Mouse (Mus musculus): ENCODE results near the gene Ints12. TPM values are rescaled to one million over a fixed set of nuclear protein-coding genes. Genes with fewer than 3 reads are reported as not detected.

Gene Ints12
- 21.0 TPM in 2 replicates for polyA plus RNA-seq (2014; fragmentation: Nextera tagmentation; extraction: Ambion mirVana)

- peak within 1 kb of the TSS; percentile 97 for H3K27ac ChIP-seq (ENCODE audit: low read depth, low read length)
- H3K9me3 ChIP-seq (replicated peaks; ENCODE audit: control insufficient read depth, low read length) = no peaks in the 10 kb centered on the region
- peaks cover 8% of the 10 kb centered on the region; the same call in 1 of the 2 replicates for H3K4me1 ChIP-seq (ENCODE audit: control insufficient read depth, insufficient read depth, low read length)
- peak within 1 kb of the TSS; percentile 63 for H3K4me2 ChIP-seq (ENCODE audit: low read length)
- DNase-seq (ENCODE audit: low spot score) (peak; percentile 98), ATAC-seq (peak; percentile 98)
- no peaks in the 10 kb centered on the region for H3K27me3 ChIP-seq (replicated peaks; ENCODE audit: control insufficient read depth, insufficient read depth, low read length)
- peak within 1 kb of the TSS; percentile 98 for H3K4me3 ChIP-seq (ENCODE audit: low read depth, low read length)
- WGBS = under 1% methylated on average over 52 of the region's 53 CpGs
- H3K9ac ChIP-seq (ENCODE audit: low read length) = peak within 1 kb of the TSS; percentile 95
- H3K36me3 ChIP-seq (ENCODE audit: control insufficient read depth, insufficient read depth, low read length) = peaks cover 2% of the 10 kb centered on the region; the same call in 1 of the 2 replicates
Observed at GRCm38 (mm10) chr3:133091664-133092273, at the start of gene Ints12, which contains the start of gene Gstcd. Gene Ints12, plus strand, starts transcription at chr3:133091840. Gene Gstcd, minus strand, starts transcription at chr3:133092033.

- ATAC-seq (peak; percentile 83), DNase-seq (ENCODE audit: low spot score) (peak; percentile 79)
- Histone ChIP-seq H3K9me3 (replicated peaks; ENCODE audit: control insufficient read depth, low read length) (no peaks in the 10 kb centered on the region), H3K9ac (ENCODE audit: low read length) (no peak overlapping the region), H3K4me1 (ENCODE audit: control insufficient read depth, insufficient read depth, low read length) (no peaks in the 10 kb centered on the region), H3K36me3 (ENCODE audit: control insufficient read depth, insufficient read depth, low read length) (peaks cover 3% of the 10 kb centered on the region; the same call in 1 of the 2 replicates), H3K4me3 (ENCODE audit: low read depth, low read length) (no peak overlapping the region), H3K4me2 (ENCODE audit: low read length) (no peak overlapping the region), H3K27ac (ENCODE audit: low read depth, low read length) (no peak overlapping the region), H3K27me3 (replicated peaks; ENCODE audit: control insufficient read depth, insufficient read depth, low read length) (no peaks in the 10 kb centered on the region)
- 4% methylated on average over 2 of the region's 2 CpGs for whole genome bisulfite sequencing
Observed at GRCm38 (mm10) chr3:133052068-133052467, 39.6 kb upstream of the Ints12 start.

GRCm38 (mm10) chr3:133075560-133075959 lies 16.1 kb upstream of the Ints12 start:
- Histone ChIP-seq H3K27ac (ENCODE audit: low read depth, low read length) (no peak overlapping the region), H3K9me3 (replicated peaks; ENCODE audit: control insufficient read depth, low read length) (no peaks in the 10 kb centered on the region), H3K27me3 (replicated peaks; ENCODE audit: control insufficient read depth, insufficient read depth, low read length) (no peaks in the 10 kb centered on the region), H3K4me1 (ENCODE audit: control insufficient read depth, insufficient read depth, low read length) (no peaks in the 10 kb centered on the region), H3K36me3 (ENCODE audit: control insufficient read depth, insufficient read depth, low read length) (peaks cover 16% of the 10 kb centered on the region), H3K4me3 (ENCODE audit: low read depth, low read length) (no peak overlapping the region), H3K9ac (ENCODE audit: low read length) (no peak overlapping the region), H3K4me2 (ENCODE audit: low read length) (no peak overlapping the region)
- ATAC-seq (no peak), DNase-seq (ENCODE audit: low spot score) (no peak)
- 97% methylated on average over 10 of the region's 10 CpGs for WGBS

- Histone ChIP-seq H3K4me3 (ENCODE audit: low read depth, low read length) (no peak overlapping the region), H3K4me2 (ENCODE audit: low read length) (no peak overlapping the region), H3K9me3 (replicated peaks; ENCODE audit: control insufficient read depth, low read length) (no peaks in the 10 kb centered on the region), H3K4me1 (ENCODE audit: control insufficient read depth, insufficient read depth, low read length) (no peaks in the 10 kb centered on the region), H3K27me3 (replicated peaks; ENCODE audit: control insufficient read depth, insufficient read depth, low read length) (no peaks in the 10 kb centered on the region), H3K27ac (ENCODE audit: low read depth, low read length) (no peak overlapping the region), H3K9ac (ENCODE audit: low read length) (no peak overlapping the region), H3K36me3 (ENCODE audit: control insufficient read depth, insufficient read depth, low read length) (peaks cover 42% of the 10 kb centered on the region)
- WGBS = 89% methylated on average over 5 of the region's 5 CpGs
- ATAC-seq = no peak
- no peak for DNase-seq (ENCODE audit: low spot score)
Observed at GRCm38 (mm10) chr3:133082736-133083135, 8.9 kb upstream of the Ints12 start.

GRCm38 (mm10) chr3:133085858-133086257 lies 5.8 kb upstream of the Ints12 start:
- DNase-seq (ENCODE audit: low spot score) = peak; percentile 85
- no peak overlapping the region for H3K9ac ChIP-seq (ENCODE audit: low read length)
- no peaks in the 10 kb centered on the region for H3K9me3 ChIP-seq (replicated peaks; ENCODE audit: control insufficient read depth, low read length)

GRCm38 (mm10) chr3:133090247-133091120 lies 1.2 kb upstream of the Ints12 start:
- H3K27ac ChIP-seq (ENCODE audit: low read depth, low read length) = peak overlapping the region; percentile 97; the same call in 1 of the 2 replicates
- no peaks in the 10 kb centered on the region for H3K36me3 ChIP-seq (ENCODE audit: control insufficient read depth, insufficient read depth, low read length)
- peak overlapping the region; percentile 63 for H3K4me2 ChIP-seq (ENCODE audit: low read length)
- H3K4me1 ChIP-seq (ENCODE audit: control insufficient read depth, insufficient read depth, low read length) = peaks cover 8% of the 10 kb centered on the region; the same call in 1 of the 2 replicates
- WGBS = 5% methylated on average over 11 of the region's 11 CpGs
- DNase-seq (ENCODE audit: low spot score) (no peak), ATAC-seq (no peak)
- H3K4me3 ChIP-seq (ENCODE audit: low read depth, low read length) = peak overlapping the region; percentile 98
- no peaks in the 10 kb centered on the region for H3K27me3 ChIP-seq (replicated peaks; ENCODE audit: control insufficient read depth, insufficient read depth, low read length)
- no peaks in the 10 kb centered on the region for H3K9me3 ChIP-seq (replicated peaks; ENCODE audit: control insufficient read depth, low read length)
- H3K9ac ChIP-seq (ENCODE audit: low read length) = peak overlapping the region; percentile 95

More at GRCm38 (mm10) chr3:133085858-133086257, 5.8 kb upstream of the Ints12 start:
- ATAC-seq = peak; percentile 81
- WGBS = 73% methylated on average over 3 of the region's 3 CpGs
- Histone ChIP-seq H3K4me1 (ENCODE audit: control insufficient read depth, insufficient read depth, low read length) (0 out of 2 replicates have a peak, but pooled peaks cover 2% of the 10 kb centered on the region), H3K27ac (ENCODE audit: low read depth, low read length) (no peak overlapping the region), H3K4me3 (ENCODE audit: low read depth, low read length) (no peak overlapping the region), H3K36me3 (ENCODE audit: control insufficient read depth, insufficient read depth, low read length) (peaks cover 33% of the 10 kb centered on the region), H3K27me3 (replicated peaks; ENCODE audit: control insufficient read depth, insufficient read depth, low read length) (no peaks in the 10 kb centered on the region), H3K4me2 (ENCODE audit: low read length) (no peak overlapping the region)

- ATAC-seq (peak; percentile 83), DNase-seq (ENCODE audit: low spot score) (peak; percentile 48)
- Histone ChIP-seq H3K4me2 (ENCODE audit: low read length) (peak overlapping the region; percentile 63), H3K27ac (ENCODE audit: low read depth, low read length) (peak overlapping the region; percentile 97), H3K9me3 (replicated peaks; ENCODE audit: control insufficient read depth, low read length) (no peaks in the 10 kb centered on the region), H3K9ac (ENCODE audit: low read length) (peak overlapping the region; percentile 95), H3K36me3 (ENCODE audit: control insufficient read depth, insufficient read depth, low read length) (no peaks in the 10 kb centered on the region), H3K4me1 (ENCODE audit: control insufficient read depth, insufficient read depth, low read length) (peaks cover 8% of the 10 kb centered on the region; the same call in 1 of the 2 replicates), H3K4me3 (ENCODE audit: low read depth, low read length) (peak overlapping the region; percentile 98), H3K27me3 (replicated peaks; ENCODE audit: control insufficient read depth, insufficient read depth, low read length) (no peaks in the 10 kb centered on the region)
- WGBS = under 1% methylated on average over 44 of the region's 44 CpGs
Observed at GRCm38 (mm10) chr3:133091121-133091663, 448 bp upstream of the Ints12 start.

- WGBS = under 1% methylated on average over 7 of the region's 7 CpGs
- Histone ChIP-seq H3K9ac (ENCODE audit: low read length) (peak overlapping the region; percentile 95), H3K4me2 (ENCODE audit: low read length) (peak overlapping the region; percentile 48), H3K27ac (ENCODE audit: low read depth, low read length) (peak overlapping the region; percentile 97), H3K36me3 (ENCODE audit: control insufficient read depth, insufficient read depth, low read length) (peaks cover 8% of the 10 kb centered on the region), H3K4me1 (ENCODE audit: control insufficient read depth, insufficient read depth, low read length) (peaks cover 8% of the 10 kb centered on the region; the same call in 1 of the 2 replicates), H3K9me3 (replicated peaks; ENCODE audit: control insufficient read depth, low read length) (no peaks in the 10 kb centered on the region), H3K4me3 (ENCODE audit: low read depth, low read length) (peak overlapping the region; percentile 98), H3K27me3 (replicated peaks; ENCODE audit: control insufficient read depth, insufficient read depth, low read length) (no peaks in the 10 kb centered on the region)
- no peak for DNase-seq (ENCODE audit: low spot score)
- 0 out of 2 replicates have a peak, but pooled peaks have one; percentile 0 for ATAC-seq
Observed at GRCm38 (mm10) chr3:133092274-133092853, 724 bp downstream of the Ints12 start.

Data from forebrain, embryonic 14.5 days (tissue).